Mouse (Mus musculus): ENCODE data around the gene Ncbp3. TPM values are rescaled to one million over a fixed set of nuclear protein-coding genes. Genes with fewer than 3 reads are reported as not detected.

The Ncbp3 gene
- polyA plus RNA-seq, 1 experiment = 2.0 TPM

GRCm38 (mm10) chr11:73080306-73080705 lies 32.7 kb downstream of the Ncbp3 start:
- Histone ChIP-seq H3K27me3 (ENCODE audit: control insufficient read depth, insufficient read depth, low read length) (no peaks in the 10 kb centered on the region), H3K4me3 (ENCODE audit: extremely low read depth, insufficient read depth, insufficient read length) (no peak overlapping the region), H3K36me3 (ENCODE audit: control insufficient read depth, insufficient read depth, low read length) (peaks cover 42% of the 10 kb centered on the region), H3K4me1 (ENCODE audit: control insufficient read depth, insufficient read depth, insufficient read length) (peaks cover 13% of the 10 kb centered on the region), H3K27ac (ENCODE audit: insufficient read depth, low read length) (no peak overlapping the region)
- WGBS = 71% methylated on average over 3 of the region's 3 CpGs
- no peak for DNase-seq (ENCODE audit: low read depth in 1 of 2, low spot score in 2 of 2)
- TF ChIP-seq POLR2A (IDR thresholded peaks at IDR 0.05; ENCODE audit: low read depth, low read length) (no peak), CTCF (IDR thresholded peaks at IDR 0.05; ENCODE audit: extremely low read depth, insufficient read depth, insufficient read length, insufficient replicate concordance) (no peak)

DNA sequence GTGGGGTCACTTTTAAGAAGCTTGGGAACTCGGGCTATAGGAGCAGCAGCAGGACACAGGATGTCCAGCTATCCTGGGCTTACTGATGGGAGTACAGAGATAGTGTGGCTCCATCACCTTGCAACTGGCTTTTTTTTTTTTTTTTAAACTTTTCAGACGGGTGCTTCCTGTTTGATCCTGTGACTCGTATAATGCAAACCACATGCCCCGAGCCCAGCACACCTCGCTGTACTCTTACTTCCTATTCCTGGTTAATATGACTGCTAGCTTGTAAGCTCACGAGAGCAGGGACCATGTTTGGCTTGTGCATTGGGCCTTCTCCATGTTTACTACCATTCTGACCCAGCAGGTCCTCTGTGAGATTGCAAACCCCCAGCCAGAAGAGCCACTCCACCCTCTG lies 36.7 kb downstream of the Ncbp3 start:
- Histone ChIP-seq H3K27ac (ENCODE audit: insufficient read depth, low read length) (peak overlapping the region; percentile 55), H3K36me3 (ENCODE audit: control insufficient read depth, insufficient read depth, low read length) (peaks cover 12% of the 10 kb centered on the region), H3K27me3 (ENCODE audit: control insufficient read depth, insufficient read depth, low read length) (no peaks in the 10 kb centered on the region), H3K4me3 (ENCODE audit: extremely low read depth, insufficient read depth, insufficient read length) (no peak overlapping the region), H3K4me1 (ENCODE audit: control insufficient read depth, insufficient read depth, insufficient read length) (peaks cover 13% of the 10 kb centered on the region)
- 10% methylated on average over 6 of the region's 6 CpGs for WGBS
- DNase-seq (ENCODE audit: low read depth in 1 of 2, low spot score in 2 of 2) = peak; percentile 20 to 45
- TF ChIP-seq POLR2A (IDR thresholded peaks at IDR 0.05; ENCODE audit: low read depth, low read length) (no peak), CTCF (IDR thresholded peaks at IDR 0.05; ENCODE audit: extremely low read depth, insufficient read depth, insufficient read length, insufficient replicate concordance) (no peak)

DNA sequence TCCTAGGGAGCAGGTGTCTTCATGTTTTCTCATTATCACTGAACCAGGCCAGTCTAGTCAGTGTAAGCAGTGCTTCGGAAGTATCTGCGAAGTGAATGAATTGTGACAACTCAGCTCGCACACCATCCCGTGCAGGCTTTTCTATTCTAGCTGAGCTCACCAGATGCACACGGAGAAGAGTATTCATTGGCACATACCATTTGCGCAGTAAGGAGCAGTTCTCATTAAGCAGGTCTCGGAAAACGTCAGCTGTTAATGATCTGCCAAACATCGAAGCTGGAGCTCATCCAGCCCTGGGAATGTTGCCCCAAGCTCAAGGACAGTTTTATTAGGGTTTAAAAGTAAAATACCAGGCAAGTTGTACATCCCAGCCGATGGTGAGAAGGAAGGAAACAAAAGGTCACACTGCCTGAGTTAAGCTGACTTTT lies 37.2 kb downstream of the Ncbp3 start:
- peak overlapping the region; percentile 46; the same call in 1 of the 2 replicates for H3K27ac ChIP-seq (ENCODE audit: insufficient read depth, low read length)
- no peak for DNase-seq (ENCODE audit: low read depth in 1 of 2, low spot score in 2 of 2)
- H3K36me3 ChIP-seq (ENCODE audit: control insufficient read depth, insufficient read depth, low read length) = peaks cover 8% of the 10 kb centered on the region
- TF ChIP-seq CTCF (IDR thresholded peaks at IDR 0.05; ENCODE audit: extremely low read depth, insufficient read depth, insufficient read length, insufficient replicate concordance) = no peak
- TF ChIP-seq POLR2A (IDR thresholded peaks at IDR 0.05; ENCODE audit: low read depth, low read length) = no peak
- no peaks in the 10 kb centered on the region for H3K27me3 ChIP-seq (ENCODE audit: control insufficient read depth, insufficient read depth, low read length)
- H3K4me3 ChIP-seq (ENCODE audit: extremely low read depth, insufficient read depth, insufficient read length) = no peak overlapping the region
- 76% methylated on average over 10 of the region's 10 CpGs for WGBS
- peaks cover 13% of the 10 kb centered on the region for H3K4me1 ChIP-seq (ENCODE audit: control insufficient read depth, insufficient read depth, insufficient read length)

DNA sequence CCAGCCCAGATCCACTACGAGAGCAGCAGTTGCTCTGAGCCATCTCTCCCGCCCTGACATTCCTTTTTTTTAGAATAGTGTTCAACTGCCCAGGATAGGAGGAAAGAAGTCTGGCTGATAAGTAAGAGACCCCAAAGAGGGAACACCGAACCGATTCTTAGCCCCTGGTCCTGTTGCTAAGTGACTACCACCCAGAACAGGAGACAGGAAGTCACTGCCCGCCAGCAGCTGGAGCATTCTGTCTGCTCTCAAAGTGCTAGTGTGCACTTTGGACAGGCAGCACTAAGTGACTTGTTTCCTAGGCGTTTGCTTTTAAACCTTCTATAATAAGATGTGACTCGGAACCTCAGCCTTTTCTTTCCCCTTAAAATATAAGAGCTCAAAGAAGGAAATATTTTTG lies 37.8 kb downstream of the Ncbp3 start:
- H3K27me3 ChIP-seq (ENCODE audit: control insufficient read depth, insufficient read depth, low read length) = no peaks in the 10 kb centered on the region
- H3K4me3 ChIP-seq (ENCODE audit: extremely low read depth, insufficient read depth, insufficient read length) = no peak overlapping the region
- H3K4me1 ChIP-seq (ENCODE audit: control insufficient read depth, insufficient read depth, insufficient read length) = peaks cover 13% of the 10 kb centered on the region
- H3K36me3 ChIP-seq (ENCODE audit: control insufficient read depth, insufficient read depth, low read length) = peaks cover 7% of the 10 kb centered on the region
- WGBS = 34% methylated on average over 7 of the region's 7 CpGs
- TF ChIP-seq POLR2A (IDR thresholded peaks at IDR 0.05; ENCODE audit: low read depth, low read length) (no peak), CTCF (IDR thresholded peaks at IDR 0.05; ENCODE audit: extremely low read depth, insufficient read depth, insufficient read length, insufficient replicate concordance) (no peak)
- H3K27ac ChIP-seq (ENCODE audit: insufficient read depth, low read length) = no peak overlapping the region
- no peak for DNase-seq (ENCODE audit: low read depth in 1 of 2, low spot score in 2 of 2)

GRCm38 (mm10) chr11:73087700-73088480 lies 40.3 kb downstream of the Ncbp3 start:
- TF ChIP-seq CTCF (IDR thresholded peaks at IDR 0.05; ENCODE audit: extremely low read depth, insufficient read depth, insufficient read length, insufficient replicate concordance) = no peak
- no peak for TF ChIP-seq POLR2A (IDR thresholded peaks at IDR 0.05; ENCODE audit: low read depth, low read length)
- H3K4me3 ChIP-seq (ENCODE audit: extremely low read depth, insufficient read depth, insufficient read length) = no peak overlapping the region
- no peak overlapping the region for H3K27ac ChIP-seq (ENCODE audit: insufficient read depth, low read length)
- H3K27me3 ChIP-seq (ENCODE audit: control insufficient read depth, insufficient read depth, low read length) = no peaks in the 10 kb centered on the region
- 66% methylated on average over 6 of the region's 6 CpGs for WGBS
- H3K36me3 ChIP-seq (ENCODE audit: control insufficient read depth, insufficient read depth, low read length) = no peaks in the 10 kb centered on the region
- DNase-seq (ENCODE audit: low read depth in 1 of 2, low spot score in 2 of 2) = no peak
- H3K4me1 ChIP-seq (ENCODE audit: control insufficient read depth, insufficient read depth, insufficient read length) = peaks cover 13% of the 10 kb centered on the region

DNA sequence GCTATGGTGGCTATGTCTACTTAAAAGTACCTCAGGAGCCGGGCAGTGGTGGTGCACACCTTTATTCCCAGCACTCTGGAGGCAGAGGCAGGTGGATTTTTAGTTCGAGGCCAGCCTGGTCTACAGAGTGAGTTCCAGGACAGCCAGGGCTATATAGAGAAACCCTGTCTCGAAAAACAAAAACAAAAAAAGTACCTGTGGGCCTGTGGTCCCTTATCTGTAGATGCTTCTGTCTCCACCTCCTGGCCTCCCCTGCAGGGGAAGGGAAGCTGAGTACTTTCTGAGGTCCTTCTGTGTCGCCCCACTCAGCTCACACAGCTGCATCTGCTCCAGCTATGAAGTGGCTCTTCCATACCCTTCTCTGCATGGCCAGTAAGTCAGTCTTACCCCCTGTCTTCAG lies 42.7 kb downstream of the Ncbp3 start, which contains the start of gene Itgae:
Gene Itgae, plus strand, starts transcription at position 301 of the 400 bp plus-strand sequence.
- Histone ChIP-seq H3K27ac (ENCODE audit: insufficient read depth, low read length) (no peak within 1 kb of the TSS; the same call in 1 of the 2 replicates), H3K4me1 (ENCODE audit: control insufficient read depth, insufficient read depth, insufficient read length) (peaks cover under 1% of the 10 kb centered on the region; the same call in 1 of the 2 replicates), H3K27me3 (ENCODE audit: control insufficient read depth, insufficient read depth, low read length) (no peaks in the 10 kb centered on the region), H3K4me3 (ENCODE audit: extremely low read depth, insufficient read depth, insufficient read length) (no peak within 1 kb of the TSS), H3K36me3 (ENCODE audit: control insufficient read depth, insufficient read depth, low read length) (no peaks in the 10 kb centered on the region)
- TF ChIP-seq POLR2A (IDR thresholded peaks at IDR 0.05; ENCODE audit: low read depth, low read length) (no peak), CTCF (IDR thresholded peaks at IDR 0.05; ENCODE audit: extremely low read depth, insufficient read depth, insufficient read length, insufficient replicate concordance) (no peak)
- no peak for DNase-seq (ENCODE audit: low read depth in 1 of 2, low spot score in 2 of 2)
- 66% methylated on average over 4 of the region's 4 CpGs for WGBS

GRCm38 (mm10) chr11:73090826-73091225 lies 43.2 kb downstream of the Ncbp3 start:
- 83% methylated on average over 2 of the region's 2 CpGs for WGBS
- Histone ChIP-seq H3K36me3 (ENCODE audit: control insufficient read depth, insufficient read depth, low read length) (no peaks in the 10 kb centered on the region), H3K4me1 (ENCODE audit: control insufficient read depth, insufficient read depth, insufficient read length) (no peaks in the 10 kb centered on the region; the same call in 1 of the 2 replicates), H3K27ac (ENCODE audit: insufficient read depth, low read length) (no peak overlapping the region; the same call in 1 of the 2 replicates), H3K4me3 (ENCODE audit: extremely low read depth, insufficient read depth, insufficient read length) (no peak overlapping the region), H3K27me3 (ENCODE audit: control insufficient read depth, insufficient read depth, low read length) (no peaks in the 10 kb centered on the region)
- DNase-seq (ENCODE audit: low read depth in 1 of 2, low spot score in 2 of 2) = no peak
- TF ChIP-seq POLR2A (IDR thresholded peaks at IDR 0.05; ENCODE audit: low read depth, low read length) (no peak), CTCF (IDR thresholded peaks at IDR 0.05; ENCODE audit: extremely low read depth, insufficient read depth, insufficient read length, insufficient replicate concordance) (no peak)
